Mouse (Mus musculus) spleen, adult 18-20 months (tissue): Measurements from ENCODE around the gene Fbxo6.
A peak's percentile ranks its signal among the peaks of the same experiment; 100 is the strongest.
"Not testable (repeated sequence)": the region's sequence is repeated elsewhere in the genome, so short reads cannot be mapped to it uniquely, and the experiment has no call there.

Source experiments
- DNase-seq, 2 experiments: peaks; one replicate each; pipeline ENCODE4 v3.0.0; 2022; ENCODE audit warnings: mixed read lengths in 2 of 2

Gene Fbxo6

GRCm38 (mm10) chr4:148121362-148121761, 30.6 kb downstream of the Fbxo6 start:
- DNase-seq = no peak

- no peak for DNase-seq
Measured at GRCm38 (mm10) chr4:148120555-148120954, 31.4 kb downstream of the Fbxo6 start.

- not testable (repeated sequence) for DNase-seq
Measured at GRCm38 (mm10) chr4:148119578-148119977, 32.4 kb downstream of the Fbxo6 start.

- DNase-seq = no peak
Measured at GRCm38 (mm10) chr4:148117392-148117791, 34.5 kb downstream of the Fbxo6 start.

- no peak for DNase-seq
Measured at GRCm38 (mm10) chr4:148116657-148117056, 35.3 kb downstream of the Fbxo6 start.

- peak in 1 of 2 experiments; percentile 52 for DNase-seq
Measured at GRCm38 (mm10) chr4:148115467-148115866, 36.5 kb downstream of the Fbxo6 start.

GRCm38 (mm10) chr4:148114758-148115391, 37.1 kb downstream of the Fbxo6 start:
- DNase-seq = peak; percentile 64 to 82

GRCm38 (mm10) chr4:148112519-148112918, 39.4 kb downstream of the Fbxo6 start:
- DNase-seq = no peak

GRCm38 (mm10) chr4:148109215-148109614, 42.7 kb downstream of the Fbxo6 start:
- no peak for DNase-seq

GRCm38 (mm10) chr4:148108565-148109100, 43.3 kb downstream of the Fbxo6 start:
- DNase-seq = no peak

- no peak for DNase-seq
Measured at GRCm38 (mm10) chr4:148107621-148108291, 44.2 kb downstream of the Fbxo6 start.

- no peak for DNase-seq
Measured at GRCm38 (mm10) chr4:148104146-148104545, 47.8 kb downstream of the Fbxo6 start.

GRCm38 (mm10) chr4:148101801-148102527, 50.0 kb downstream of the Fbxo6 start:
- DNase-seq = peak in 1 of 2 experiments; percentile 49

GRCm38 (mm10) chr4:148098666-148099065, 53.3 kb downstream of the Fbxo6 start:
- no peak for DNase-seq

- DNase-seq = no peak
Measured at GRCm38 (mm10) chr4:148097936-148098335, 54.0 kb downstream of the Fbxo6 start.
